Mouse (Mus musculus): ENCODE results near the gene Gch1.

Gch1 gene

GRCm38 (mm10) chr14:47104246-47105173 is 84.7 kb downstream of the Gch1 start:
- peak; percentile 9 to 28 for DNase-seq (ENCODE audit: low read depth in 2 of 2, low spot score in 2 of 2)

All from CD8-positive naive resting alpha-beta T cell, adult 2 months (primary cell).